Mouse (Mus musculus): ENCODE results near the gene Fstl3. TPM values are rescaled to one million over a fixed set of nuclear protein-coding genes. Genes with fewer than 3 reads are reported as not detected.
A peak's percentile ranks its signal among the peaks of the same experiment; 100 is the strongest.

The Fstl3 gene
- polyA plus RNA-seq, 1 experiment from 2014 or later, result 0.60 TPM

DNA sequence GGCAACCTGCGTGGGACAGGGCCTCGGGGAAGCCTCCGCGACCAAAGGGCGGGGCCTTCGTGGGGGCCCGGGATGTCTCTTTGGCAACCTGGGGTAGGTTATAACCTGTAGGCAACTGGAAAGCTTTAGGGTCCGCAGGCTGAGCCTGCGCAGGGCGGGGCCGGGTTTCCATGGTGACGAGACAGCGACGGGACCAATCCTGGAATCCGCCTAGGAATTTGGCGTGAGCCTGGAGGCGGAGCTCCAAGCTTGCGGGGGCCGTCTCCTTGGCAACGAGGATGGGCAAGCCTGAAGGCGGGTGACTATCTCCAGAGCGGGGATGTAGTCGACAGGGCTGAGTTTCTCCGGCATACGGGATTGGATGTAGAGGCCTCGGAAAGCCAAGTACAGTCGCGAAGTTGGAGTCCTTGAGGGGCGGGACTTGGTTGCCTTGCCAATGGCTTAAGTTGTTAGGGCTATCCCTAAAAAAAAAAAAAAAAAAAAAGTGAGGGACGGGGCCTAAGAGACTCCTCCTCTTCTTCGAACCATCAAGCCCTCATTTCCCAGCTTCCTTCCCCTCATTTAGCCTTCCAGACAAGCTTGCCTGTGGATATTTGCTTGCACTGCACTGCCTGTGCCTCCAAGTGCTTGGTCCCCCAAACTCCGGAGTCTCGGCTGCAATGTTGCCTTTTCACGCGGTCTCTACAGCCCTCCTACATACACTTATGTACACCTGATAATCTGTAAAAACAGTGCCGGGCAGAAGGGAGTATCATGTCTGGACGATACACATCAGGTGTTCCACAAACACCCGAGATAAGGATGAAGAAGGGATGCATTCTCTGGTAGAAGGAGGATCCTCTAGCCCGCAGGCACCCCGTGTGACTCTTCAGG, 9.5 kb upstream of the Fstl3 start:
- 13% methylated on average over 40 of the region's 40 CpGs for WGBS
- H3K36me3 ChIP-seq (ENCODE audit: control insufficient read depth, insufficient read depth, low read length), result no peaks in the 10 kb centered on the region
- ATAC-seq (ENCODE audit: low FRiP score) (peak; percentile 88), DNase-seq (ENCODE audit: low spot score, missing footprints) (peak; percentile 99)
- H3K9ac ChIP-seq (ENCODE audit: low read length), result peak overlapping the region; percentile 97; the same call in 1 of the 2 replicates
- no peaks in the 10 kb centered on the region for H3K27me3 ChIP-seq (ENCODE audit: control insufficient read depth, insufficient read depth, low read length)
- H3K27ac ChIP-seq (ENCODE audit: low read depth, low read length), result peak overlapping the region; percentile 78
- H3K4me1 ChIP-seq (ENCODE audit: control insufficient read depth, insufficient read depth, low read length), result peaks cover 22% of the 10 kb centered on the region
- peak overlapping the region; percentile 97 for H3K4me3 ChIP-seq (ENCODE audit: low read depth, low read length)
- H3K9me3 ChIP-seq (ENCODE audit: control insufficient read depth, low read length), result no peaks in the 10 kb centered on the region
- H3K4me2 ChIP-seq, result peak overlapping the region; percentile 95

DNA sequence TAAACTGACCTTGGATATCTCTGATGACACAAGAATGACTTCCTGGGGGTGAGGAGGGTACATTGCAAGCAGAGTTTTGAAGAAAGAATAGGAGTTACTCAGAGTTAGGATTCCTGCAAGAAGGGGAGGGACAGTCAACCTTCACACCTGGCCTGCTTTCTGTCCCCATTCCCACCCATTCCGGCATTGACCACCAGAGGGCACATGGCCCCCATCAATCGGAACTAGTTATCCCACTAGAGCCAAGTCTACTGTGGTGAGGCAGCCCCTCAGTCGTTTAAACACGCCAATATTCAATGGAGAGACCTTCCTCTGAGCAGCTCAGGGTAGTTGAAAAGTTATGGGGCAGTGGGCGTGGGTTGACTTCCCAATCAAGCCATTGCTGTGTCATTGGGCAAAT, 8.7 kb upstream of the Fstl3 start:
- Histone ChIP-seq H3K4me2 (no peak overlapping the region), H3K4me3 (ENCODE audit: low read depth, low read length) (no peak overlapping the region), H3K9ac (ENCODE audit: low read length) (no peak overlapping the region), H3K36me3 (ENCODE audit: control insufficient read depth, insufficient read depth, low read length) (no peaks in the 10 kb centered on the region), H3K9me3 (ENCODE audit: control insufficient read depth, low read length) (no peaks in the 10 kb centered on the region), H3K27ac (ENCODE audit: low read depth, low read length) (no peak overlapping the region), H3K27me3 (ENCODE audit: control insufficient read depth, insufficient read depth, low read length) (no peaks in the 10 kb centered on the region), H3K4me1 (ENCODE audit: control insufficient read depth, insufficient read depth, low read length) (peaks cover 22% of the 10 kb centered on the region)
- DNase-seq (ENCODE audit: low spot score, missing footprints), result peak; percentile 98
- WGBS, result 2% methylated on average over 5 of the region's 5 CpGs
- no peak for ATAC-seq (ENCODE audit: low FRiP score)

DNA sequence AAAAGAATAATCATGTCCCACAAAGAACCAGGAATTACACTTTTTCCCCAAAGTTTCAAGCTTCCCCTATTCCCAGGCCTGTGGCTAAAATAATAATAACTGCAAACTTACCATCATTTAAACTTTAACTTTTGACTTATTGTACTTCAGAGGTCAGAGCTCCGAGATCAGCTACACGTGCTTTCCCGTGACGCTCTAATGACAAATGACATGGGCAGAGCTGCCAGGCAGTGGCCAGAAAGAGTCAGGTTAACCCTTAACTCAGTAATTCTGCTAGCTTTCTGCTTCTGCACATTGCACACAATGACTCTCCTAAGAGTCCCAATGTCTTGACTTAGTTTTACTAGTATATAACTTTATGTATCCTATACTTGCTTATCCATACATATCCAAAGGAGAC, 7.7 kb upstream of the Fstl3 start:
- Histone ChIP-seq H3K4me2 (no peak overlapping the region), H3K4me3 (ENCODE audit: low read depth, low read length) (no peak overlapping the region), H3K9me3 (ENCODE audit: control insufficient read depth, low read length) (no peaks in the 10 kb centered on the region), H3K27ac (ENCODE audit: low read depth, low read length) (no peak overlapping the region), H3K36me3 (ENCODE audit: control insufficient read depth, insufficient read depth, low read length) (no peaks in the 10 kb centered on the region), H3K9ac (ENCODE audit: low read length) (no peak overlapping the region), H3K4me1 (ENCODE audit: control insufficient read depth, insufficient read depth, low read length) (peaks cover 22% of the 10 kb centered on the region), H3K27me3 (ENCODE audit: control insufficient read depth, insufficient read depth, low read length) (no peaks in the 10 kb centered on the region)
- ATAC-seq (ENCODE audit: low FRiP score) (no peak), DNase-seq (ENCODE audit: low spot score, missing footprints) (no peak)
- WGBS, result 63% methylated on average over 4 of the region's 4 CpGs

DNA sequence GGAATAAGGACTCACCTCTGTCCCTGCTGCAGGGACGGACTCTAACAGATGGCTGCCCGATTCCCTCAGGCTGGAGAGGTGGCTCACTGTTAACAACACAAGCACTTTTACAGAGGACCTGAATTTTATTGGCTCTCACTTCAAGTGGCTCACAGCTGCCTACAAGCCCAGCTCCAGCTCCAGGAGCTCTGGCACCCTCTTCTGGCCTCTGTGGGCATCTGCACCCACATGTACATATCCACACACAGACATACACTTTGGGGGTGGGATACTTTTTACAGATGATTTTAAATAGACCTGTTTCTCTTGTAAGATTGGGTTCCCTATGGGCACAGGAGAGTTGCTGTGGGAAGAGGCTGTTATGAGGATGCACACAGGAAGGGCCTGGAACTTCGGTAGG, 4.8 kb upstream of the Fstl3 start:
- Histone ChIP-seq H3K27me3 (ENCODE audit: control insufficient read depth, insufficient read depth, low read length) (peaks cover 10% of the 10 kb centered on the region), H3K27ac (ENCODE audit: low read depth, low read length) (no peak overlapping the region)

DNA sequence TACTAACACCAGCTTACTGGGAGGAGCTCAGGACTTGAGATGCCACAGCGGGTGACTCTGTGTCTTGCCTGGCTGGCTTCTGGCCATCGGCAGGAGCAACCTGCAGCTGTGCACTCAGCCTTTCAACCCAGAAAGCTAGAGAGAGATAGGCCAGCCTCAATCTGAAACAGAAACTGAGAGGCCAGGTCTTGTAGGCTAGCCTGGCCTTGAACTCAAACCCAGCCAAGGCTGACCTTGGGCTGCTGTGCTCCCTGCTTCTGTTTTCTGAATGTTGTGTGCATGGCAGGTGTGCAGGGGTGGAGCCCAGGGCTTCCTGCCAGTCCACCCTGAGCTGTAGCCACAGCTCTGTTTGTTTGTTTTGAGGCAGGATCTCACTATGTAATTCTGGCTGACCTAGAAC, 3.9 kb upstream of the Fstl3 start:
- 89% methylated on average over 2 of the region's 2 CpGs for WGBS

More for the DNA sequence above, 4.8 kb upstream of the Fstl3 start:
- Histone ChIP-seq H3K4me1 (ENCODE audit: control insufficient read depth, insufficient read depth, low read length) (peaks cover 7% of the 10 kb centered on the region), H3K4me2 (no peak overlapping the region), H3K9ac (ENCODE audit: low read length) (no peak overlapping the region), H3K9me3 (ENCODE audit: control insufficient read depth, low read length) (no peaks in the 10 kb centered on the region; the same call in 1 of the 2 replicates), H3K36me3 (ENCODE audit: control insufficient read depth, insufficient read depth, low read length) (no peaks in the 10 kb centered on the region), H3K4me3 (ENCODE audit: low read depth, low read length) (no peak overlapping the region)
- DNase-seq (ENCODE audit: low spot score, missing footprints) (no peak), ATAC-seq (ENCODE audit: low FRiP score) (no peak)
- 91% methylated on average over 3 of the region's 3 CpGs for WGBS

DNA sequence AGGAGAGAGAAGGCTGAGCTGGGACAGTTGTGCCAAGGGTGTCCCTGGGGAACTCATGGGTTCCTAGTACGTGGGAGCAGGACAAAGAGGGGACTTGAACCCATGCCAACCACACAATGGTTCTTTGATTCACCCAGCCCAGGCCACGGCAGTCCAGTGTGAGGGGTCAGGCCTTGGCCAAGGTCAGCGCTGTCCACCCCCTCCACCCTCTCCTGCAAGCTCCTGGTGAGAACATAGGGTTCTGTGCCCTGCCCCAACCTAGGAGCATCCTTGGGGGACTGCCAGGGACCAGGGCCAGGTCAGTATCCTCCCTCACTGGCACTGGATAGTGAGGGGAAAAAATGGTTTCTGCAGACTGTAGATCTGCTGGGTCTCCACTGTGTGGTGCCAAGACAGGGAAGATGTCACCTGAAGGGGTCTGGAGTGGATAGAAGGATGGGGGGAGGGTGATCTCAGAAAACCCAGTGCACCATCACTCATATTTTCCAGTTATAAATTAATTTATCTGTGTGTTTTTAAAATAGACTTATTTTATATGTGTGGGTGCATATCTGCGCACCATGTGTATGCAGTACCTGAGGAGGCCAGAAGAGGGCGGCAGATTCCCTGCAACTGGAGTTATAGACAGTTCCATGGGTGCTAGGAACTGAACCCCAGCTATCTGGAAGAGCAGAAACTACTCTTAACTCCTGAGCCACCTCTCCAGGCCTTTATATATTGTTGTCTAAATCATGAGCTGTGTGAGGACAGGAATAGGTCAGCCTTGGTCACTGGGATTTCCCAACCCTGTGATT, 2.4 kb upstream of the Fstl3 start:
- no peak overlapping the region for H3K9ac ChIP-seq (ENCODE audit: low read length)

More for the DNA sequence above, 3.9 kb upstream of the Fstl3 start:
- ATAC-seq (ENCODE audit: low FRiP score) (no peak), DNase-seq (ENCODE audit: low spot score, missing footprints) (no peak)
- Histone ChIP-seq H3K4me3 (ENCODE audit: low read depth, low read length) (no peak overlapping the region), H3K9me3 (ENCODE audit: control insufficient read depth, low read length) (no peaks in the 10 kb centered on the region; the same call in 1 of the 2 replicates), H3K4me2 (no peak overlapping the region), H3K27ac (ENCODE audit: low read depth, low read length) (no peak overlapping the region), H3K36me3 (ENCODE audit: control insufficient read depth, insufficient read depth, low read length) (no peaks in the 10 kb centered on the region), H3K4me1 (ENCODE audit: control insufficient read depth, insufficient read depth, low read length) (no peaks in the 10 kb centered on the region; the same call in 1 of the 2 replicates), H3K9ac (ENCODE audit: low read length) (no peak overlapping the region), H3K27me3 (ENCODE audit: control insufficient read depth, insufficient read depth, low read length) (peaks cover 18% of the 10 kb centered on the region)

DNA sequence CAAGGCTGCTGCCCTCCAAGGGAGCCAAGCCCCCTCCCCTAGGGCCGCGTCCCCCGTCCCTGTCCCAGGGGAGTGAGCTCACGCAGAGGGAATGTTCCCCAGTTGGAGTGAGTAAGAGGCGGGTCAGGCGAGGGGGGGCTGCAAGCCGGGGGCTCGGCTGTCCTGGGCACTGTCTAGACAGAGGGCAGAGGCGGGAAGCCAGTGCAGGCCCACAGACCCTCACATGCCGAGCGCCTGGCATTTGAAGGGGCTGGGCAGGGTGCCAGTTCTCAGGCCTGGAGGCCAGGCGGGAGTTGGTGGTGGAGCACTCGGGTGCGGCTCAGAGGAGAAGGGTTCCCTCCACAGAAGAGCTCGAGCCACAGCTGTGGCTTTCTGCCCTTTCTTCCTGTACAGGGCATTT, 934 bp downstream of the Fstl3 start:
- H3K27ac ChIP-seq (ENCODE audit: low read depth, low read length), result no peak overlapping the region
- WGBS, result 18% methylated on average over 15 of the region's 15 CpGs
- peak; percentile 86 for DNase-seq (ENCODE audit: low spot score, missing footprints)
- no peaks in the 10 kb centered on the region; the same call in 1 of the 2 replicates for H3K9me3 ChIP-seq (ENCODE audit: control insufficient read depth, low read length)
- H3K36me3 ChIP-seq (ENCODE audit: control insufficient read depth, insufficient read depth, low read length), result no peaks in the 10 kb centered on the region
- H3K4me2 ChIP-seq, result no peak overlapping the region
- peaks cover 8% of the 10 kb centered on the region for H3K4me1 ChIP-seq (ENCODE audit: control insufficient read depth, insufficient read depth, low read length)
- H3K9ac ChIP-seq (ENCODE audit: low read length), result no peak overlapping the region
- H3K4me3 ChIP-seq (ENCODE audit: low read depth, low read length), result no peak overlapping the region
- ATAC-seq (ENCODE audit: low FRiP score), result no peak
- peaks cover 43% of the 10 kb centered on the region for H3K27me3 ChIP-seq (ENCODE audit: control insufficient read depth, insufficient read depth, low read length)

More for the DNA sequence above, 2.4 kb upstream of the Fstl3 start:
- H3K4me3 ChIP-seq (ENCODE audit: low read depth, low read length), result no peak overlapping the region
- H3K36me3 ChIP-seq (ENCODE audit: control insufficient read depth, insufficient read depth, low read length), result no peaks in the 10 kb centered on the region
- DNase-seq (ENCODE audit: low spot score, missing footprints) (no peak), ATAC-seq (ENCODE audit: low FRiP score) (no peak)
- 77% methylated on average over 5 of the region's 5 CpGs for WGBS
- peaks cover 33% of the 10 kb centered on the region for H3K27me3 ChIP-seq (ENCODE audit: control insufficient read depth, insufficient read depth, low read length)
- H3K27ac ChIP-seq (ENCODE audit: low read depth, low read length), result no peak overlapping the region
- no peaks in the 10 kb centered on the region; the same call in 1 of the 2 replicates for H3K4me1 ChIP-seq (ENCODE audit: control insufficient read depth, insufficient read depth, low read length)
- H3K4me2 ChIP-seq, result no peak overlapping the region
- no peaks in the 10 kb centered on the region; the same call in 1 of the 2 replicates for H3K9me3 ChIP-seq (ENCODE audit: control insufficient read depth, low read length)

DNA sequence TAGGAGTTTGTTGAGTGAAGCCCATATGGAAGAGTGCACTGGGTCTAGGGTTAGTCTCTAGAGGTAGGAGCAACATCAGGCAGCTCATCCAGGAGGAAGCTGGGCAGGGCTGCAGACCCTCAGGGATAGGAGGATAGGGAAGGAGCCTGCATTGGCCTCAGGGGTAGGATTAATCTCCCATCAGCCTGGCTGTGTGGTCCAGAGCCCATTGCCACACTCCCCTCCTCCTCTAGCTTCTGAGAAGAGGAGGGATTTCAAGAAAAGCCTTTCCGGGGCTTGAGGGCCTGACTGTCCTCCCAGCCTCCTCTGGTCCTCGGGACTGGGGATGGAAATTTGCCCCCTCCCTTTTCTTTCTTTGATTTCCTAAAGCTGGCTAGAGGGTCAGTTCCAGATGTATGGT, 2.1 kb downstream of the Fstl3 start:
- H3K36me3 ChIP-seq (ENCODE audit: control insufficient read depth, insufficient read depth, low read length), result no peaks in the 10 kb centered on the region
- ATAC-seq (ENCODE audit: low FRiP score) (no peak), DNase-seq (ENCODE audit: low spot score, missing footprints) (peak; percentile 86)
- H3K4me3 ChIP-seq (ENCODE audit: low read depth, low read length), result no peak overlapping the region
- H3K9ac ChIP-seq (ENCODE audit: low read length), result no peak overlapping the region
- H3K9me3 ChIP-seq (ENCODE audit: control insufficient read depth, low read length), result no peaks in the 10 kb centered on the region; the same call in 1 of the 2 replicates
- H3K4me1 ChIP-seq (ENCODE audit: control insufficient read depth, insufficient read depth, low read length), result peaks cover 8% of the 10 kb centered on the region
- WGBS, result 8% methylated on average over 2 of the region's 2 CpGs
- no peak overlapping the region for H3K4me2 ChIP-seq
- H3K27me3 ChIP-seq (ENCODE audit: control insufficient read depth, insufficient read depth, low read length), result peaks cover 43% of the 10 kb centered on the region
- no peak overlapping the region for H3K27ac ChIP-seq (ENCODE audit: low read depth, low read length)
